19 mouse cellular contexts compared by ENCODE assay signal in the genomic region with DNA sequence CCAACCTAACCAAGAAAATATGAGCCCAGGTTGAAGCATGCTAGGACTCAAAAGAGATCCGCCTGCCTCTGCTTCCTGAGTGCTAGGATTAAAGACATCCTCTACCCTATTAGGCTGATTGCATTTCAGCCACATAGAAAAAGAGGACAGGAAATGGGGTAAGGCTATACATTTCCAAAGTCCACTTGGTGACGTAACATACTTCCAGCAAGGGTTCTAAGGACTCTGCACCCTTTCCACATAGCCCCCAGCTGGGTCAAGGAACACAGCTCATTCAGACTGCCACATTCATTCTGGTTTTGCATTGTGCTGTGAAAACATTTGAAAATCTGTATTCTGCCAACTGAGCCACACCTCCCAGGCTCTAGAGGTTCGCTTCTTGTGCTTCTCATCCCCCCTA.
"Had no signal": no experiment of that assay in that cellular context is flagged by ENCODE, and none has a peak within 500 bp of the region (broad histone marks: within the 10 kb centered on the region; RNA-seq: fewer than 3 reads in every experiment).

No protein-coding gene starts in this region.

- H3K9ac ChIP-seq: liver, embryonic 15.5 days; liver, postnatal 0 days; lung, embryonic 15.5 days; midbrain, embryonic 13.5 days; midbrain, embryonic 15.5 days; neural tube, embryonic 12.5 days; stomach, embryonic 15.5 days had no signal

- H3K4me3 ChIP-seq: liver, embryonic 15.5 days; lung, embryonic 15.5 days; megakaryocyte, embryonic 14.5 days; midbrain, embryonic 13.5 days; midbrain, embryonic 15.5 days; neural tube, embryonic 12.5 days; stomach, embryonic 15.5 days had no signal

- ATAC-seq: liver, postnatal 0 days; lung, postnatal 0 days; midbrain, embryonic 13.5 days; midbrain, embryonic 15.5 days had no signal

- H3K27me3 ChIP-seq: liver, embryonic 15.5 days; lung, embryonic 15.5 days; megakaryocyte, embryonic 14.5 days; midbrain, embryonic 13.5 days; midbrain, embryonic 15.5 days; neural tube, embryonic 12.5 days; stomach, embryonic 15.5 days had no signal

- H3K9me3 ChIP-seq: liver, embryonic 15.5 days; lung, embryonic 15.5 days; midbrain, embryonic 15.5 days had no signal

- DNase-seq: liver, postnatal 0 days; lung, adult 2 months; lung, postnatal 14 days; lung, postnatal 36 days; right cerebral cortex, postnatal 14 days; thymus, adult 2 months; thymus, postnatal 25 days; thymus, postnatal 4 days had no signal

- H3K4me2 ChIP-seq: liver, embryonic 15.5 days; lung, embryonic 15.5 days; midbrain, embryonic 11.5 days; midbrain, embryonic 13.5 days; midbrain, embryonic 15.5 days; neural tube, embryonic 12.5 days; stomach, embryonic 15.5 days had no signal

- H3K4me1 ChIP-seq: liver, embryonic 15.5 days; midbrain, embryonic 13.5 days; midbrain, embryonic 15.5 days; neural tube, embryonic 12.5 days; stomach, embryonic 15.5 days had no signal

- H3K27ac ChIP-seq: liver, embryonic 15.5 days; lung, embryonic 15.5 days; macrophage; midbrain, embryonic 13.5 days; midbrain, embryonic 15.5 days; neural tube, embryonic 12.5 days; stomach, embryonic 15.5 days; stomach, postnatal 0 days had no signal
